In genomic region chr19:5840890-5841388, GRCm38 (mm10) we compare ENCODE assay signal across 11 mouse cellular contexts. TPM values are rescaled to one million over a fixed set of nuclear protein-coding genes. Genes with fewer than 3 reads are reported as not detected.
A peak's percentile ranks its signal among the peaks of the same experiment; 100 is the strongest.
DNase-seq lines count a peak whose midpoint lies in the region; ATAC-seq and TF ChIP-seq lines count a peak whose summit lies in the region.
"Had no signal": no experiment of that assay in that cellular context is flagged by ENCODE, and none has a peak within 500 bp of the region (broad histone marks: within the 10 kb centered on the region; RNA-seq: fewer than 3 reads in every experiment).

No protein-coding gene starts in this region.

- no peak for TF ChIP-seq CTCF in embryonic fibroblast, embryonic 13.5 days (IDR thresholded peaks at IDR 0.05; ENCODE audit: borderline replicate concordance, insufficient read depth, low read length)

- no peaks in the 10 kb centered on the region for H3K27me3 ChIP-seq in heart, embryonic 12.5 days (replicated peaks)
- no peaks in the 10 kb centered on the region for H3K27me3 ChIP-seq in lung, embryonic 16.5 days (ENCODE audit: control insufficient read depth, insufficient read depth, low read depth, low read length)
- no peaks in the 10 kb centered on the region for H3K27me3 ChIP-seq in stomach, embryonic 14.5 days (ENCODE audit: control insufficient read depth, insufficient read depth, low read length)
- H3K27me3 ChIP-seq in forebrain, embryonic 11.5 days (ENCODE audit: control insufficient read depth, insufficient read depth, low read length), result no peaks in the 10 kb centered on the region

- 89% methylated on average over 9 of the region's 9 CpGs for WGBS in heart, embryonic 12.5 days
- 79% methylated on average over 9 of the region's 9 CpGs for WGBS in lung, embryonic 16.5 days
- WGBS in stomach, embryonic 14.5 days, result 87% methylated on average over 9 of the region's 9 CpGs
- 91% methylated on average over 9 of the region's 9 CpGs for WGBS in forebrain, embryonic 11.5 days

- DNase-seq in heart, adult 18-20 months, result no peak
- DNase-seq in lung, postnatal 10 days, result no peak
- no peak for DNase-seq in cerebellum, postnatal 10 days
- DNase-seq in forebrain, embryonic 11.5 days (ENCODE audit: low spot score), result no peak
- DNase-seq: layer of hippocampus, adult 9-11 months; thymus, adult 18-20 months had no signal

- no peaks in the 10 kb centered on the region for H3K9me3 ChIP-seq in heart, embryonic 12.5 days (replicated peaks)
- no peaks in the 10 kb centered on the region for H3K9me3 ChIP-seq in lung, embryonic 16.5 days (ENCODE audit: control insufficient read depth, low read length)
- H3K9me3 ChIP-seq in stomach, embryonic 14.5 days (ENCODE audit: control insufficient read depth, low read depth, low read length), result no peaks in the 10 kb centered on the region
- no peaks in the 10 kb centered on the region for H3K9me3 ChIP-seq in forebrain, embryonic 11.5 days (ENCODE audit: control insufficient read depth, low read length)

- H3K27ac ChIP-seq in heart, embryonic 12.5 days (ENCODE audit: poor library complexity, severe bottlenecking), result peak overlapping the region; percentile 19; the same call in 1 of the 2 replicates
- peak overlapping the region; percentile 71 for H3K27ac ChIP-seq in lung, embryonic 16.5 days (ENCODE audit: low read length)
- peak overlapping the region; percentile 98 for H3K27ac ChIP-seq in embryonic fibroblast, embryonic 13.5 days (ENCODE audit: insufficient read depth, low read length)
- H3K27ac ChIP-seq in stomach, embryonic 14.5 days (ENCODE audit: low read length), result no peak overlapping the region
- no peak overlapping the region for H3K27ac ChIP-seq in forebrain, embryonic 11.5 days (ENCODE audit: low read depth, low read length)

- H3K9ac ChIP-seq in heart, embryonic 12.5 days, result no peak overlapping the region
- 0 out of 2 replicates have a peak overlapping the region, but pooled peaks have one; percentile 32 for H3K9ac ChIP-seq in lung, embryonic 16.5 days (ENCODE audit: low read length)
- H3K9ac ChIP-seq in stomach, embryonic 14.5 days (replicated peaks; ENCODE audit: low read depth, low read length), result no peak overlapping the region
- no peak overlapping the region for H3K9ac ChIP-seq in forebrain, embryonic 11.5 days (ENCODE audit: low read length)

- H3K4me1 ChIP-seq in heart, embryonic 12.5 days (replicated peaks), result peaks cover 60% of the 10 kb centered on the region
- peaks cover 61% of the 10 kb centered on the region for H3K4me1 ChIP-seq in lung, embryonic 16.5 days (replicated peaks; ENCODE audit: control insufficient read depth, insufficient read depth, low read length)
- no peaks in the 10 kb centered on the region for H3K4me1 ChIP-seq in embryonic fibroblast, embryonic 13.5 days (ENCODE audit: control insufficient read depth, insufficient read depth, low read length)
- peaks cover 37% of the 10 kb centered on the region for H3K4me1 ChIP-seq in stomach, embryonic 14.5 days (ENCODE audit: control insufficient read depth, insufficient read depth, low read length)
- peaks cover 29% of the 10 kb centered on the region for H3K4me1 ChIP-seq in forebrain, embryonic 11.5 days (replicated peaks; ENCODE audit: control insufficient read depth, insufficient read depth, low read length)

- peak overlapping the region; percentile 39; the same call in 1 of the 2 replicates for H3K4me2 ChIP-seq in heart, embryonic 12.5 days
- H3K4me2 ChIP-seq in lung, embryonic 16.5 days (ENCODE audit: low read depth, low read length), result peak overlapping the region; percentile 61; the same call in 1 of the 2 replicates
- H3K4me2 ChIP-seq in stomach, embryonic 14.5 days (replicated peaks; ENCODE audit: low read depth, low read length), result peak overlapping the region; percentile 72; the same call in 1 of the 2 replicates
- no peak overlapping the region for H3K4me2 ChIP-seq in forebrain, embryonic 11.5 days (ENCODE audit: low read depth, low read length, severe bottlenecking)

- no peak for ATAC-seq in heart, embryonic 12.5 days (ENCODE audit: insufficient number of reproducible peaks, low FRiP score)
- no peak for ATAC-seq in lung, embryonic 16.5 days (ENCODE audit: low read depth)
- no peak for ATAC-seq in stomach, embryonic 14.5 days (ENCODE audit: insufficient number of reproducible peaks, insufficient read depth, low FRiP score, low read depth)
- ATAC-seq in forebrain, embryonic 11.5 days (replicated peaks; ENCODE audit: low FRiP score), result no peak
- ATAC-seq: midbrain, embryonic 16.5 days had no signal

- no peak overlapping the region for H3K4me3 ChIP-seq in heart, embryonic 12.5 days
- H3K4me3 ChIP-seq in lung, embryonic 16.5 days (ENCODE audit: low read length), result no peak overlapping the region
- peak overlapping the region; percentile 80 for H3K4me3 ChIP-seq in embryonic fibroblast, embryonic 13.5 days (ENCODE audit: insufficient read depth, low read length)
- no peak overlapping the region for H3K4me3 ChIP-seq in stomach, embryonic 14.5 days (ENCODE audit: low read depth, low read length)
- no peak overlapping the region for H3K4me3 ChIP-seq in forebrain, embryonic 11.5 days (ENCODE audit: low read depth, low read length)

- no peak; the same call in none of the 2 replicates for TF ChIP-seq POLR2A in embryonic fibroblast, embryonic 13.5 days (IDR thresholded peaks at IDR 0.05; ENCODE audit: low read depth, low read length)

- H3K36me3 ChIP-seq in heart, embryonic 12.5 days, result no peaks in the 10 kb centered on the region
- no peaks in the 10 kb centered on the region for H3K36me3 ChIP-seq in lung, embryonic 16.5 days (ENCODE audit: control insufficient read depth, insufficient read depth, low read length)
- no peaks in the 10 kb centered on the region for H3K36me3 ChIP-seq in stomach, embryonic 14.5 days (ENCODE audit: control insufficient read depth, insufficient read depth, low read length)
- H3K36me3 ChIP-seq in forebrain, embryonic 11.5 days (ENCODE audit: control insufficient read depth, insufficient read depth, low read length), result no peaks in the 10 kb centered on the region

RNA-seq across cellular contexts. Expression of gene Frmd8, which starts 34.1 kb away (rescaled TPM):
- polyA plus RNA-seq in heart, embryonic 12.5 days (2016; fragmentation: Nextera tagmentation; extraction: Ambion mirVana), result 33.7 and 34.2 TPM in 2 replicates
- 10 to 100 TPM in 1 of 2 experiments, 1 to 10 TPM in 1; 7.2 to 10.6 TPM for total RNA-seq in heart, adult 18-20 months (2021)
- 56.4 and 61.1 TPM in 2 replicates for polyA plus RNA-seq in lung, embryonic 16.5 days (2015; fragmentation: Nextera tagmentation; extraction: Ambion mirVana)
- 24.9 and 35.7 TPM in 2 replicates for polyA plus RNA-seq in embryonic fibroblast, embryonic 13.5 days (2011; ENCODE audit: insufficient read length, low read depth, missing spikeins)
- polyA plus RNA-seq in stomach, embryonic 14.5 days (2014; fragmentation: Nextera tagmentation; extraction: Ambion mirVana), result 18.3 and 18.6 TPM in 2 replicates
- 20.4 and 24.5 TPM in 2 replicates for polyA plus RNA-seq in forebrain, embryonic 11.5 days (2014; fragmentation: Nextera tagmentation; extraction: Ambion mirVana)

RNA-seq across cellular contexts. Expression of gene Slc25a45, which starts 36.7 kb away (rescaled TPM):
- 3.5 and 3.9 TPM in 2 replicates for polyA plus RNA-seq in heart, embryonic 12.5 days (2016; fragmentation: Nextera tagmentation; extraction: Ambion mirVana)
- total RNA-seq in heart, adult 18-20 months (2021), result 1 to 10 TPM; 2.6 to 2.8 TPM
- polyA plus RNA-seq in lung, embryonic 16.5 days (2015; fragmentation: Nextera tagmentation; extraction: Ambion mirVana), result 5.7 and 6.2 TPM in 2 replicates
- 1.3 and 3.5 TPM in 2 replicates for polyA plus RNA-seq in embryonic fibroblast, embryonic 13.5 days (2011; ENCODE audit: insufficient read length, low read depth, missing spikeins)
- 1.8 and 2.8 TPM in 2 replicates for polyA plus RNA-seq in stomach, embryonic 14.5 days (2014; fragmentation: Nextera tagmentation; extraction: Ambion mirVana)
- polyA plus RNA-seq in forebrain, embryonic 11.5 days (2014; fragmentation: Nextera tagmentation; extraction: Ambion mirVana), result 0.90 and 1.1 TPM in 2 replicates

RNA-seq across cellular contexts. Expression of gene Tigd3, which starts 53.0 kb away (rescaled TPM):
- polyA plus RNA-seq in heart, embryonic 12.5 days (2016; fragmentation: Nextera tagmentation; extraction: Ambion mirVana), result 1.5 and 1.9 TPM in 2 replicates
- under 1 TPM in 1 of 2 experiments, not detected in 1; 0.35 TPM for total RNA-seq in heart, adult 18-20 months (2021)
- 2.5 and 3.2 TPM in 2 replicates for polyA plus RNA-seq in lung, embryonic 16.5 days (2015; fragmentation: Nextera tagmentation; extraction: Ambion mirVana)
- 0.60 and 1.5 TPM in 2 replicates for polyA plus RNA-seq in embryonic fibroblast, embryonic 13.5 days (2011; ENCODE audit: insufficient read length, low read depth, missing spikeins)
- polyA plus RNA-seq in stomach, embryonic 14.5 days (2014; fragmentation: Nextera tagmentation; extraction: Ambion mirVana), result 3.1 and 3.2 TPM in 2 replicates
- 10.1 and 10.7 TPM in 2 replicates for polyA plus RNA-seq in forebrain, embryonic 11.5 days (2014; fragmentation: Nextera tagmentation; extraction: Ambion mirVana)

Comparison
In these comparisons a context has a peak if more than half of its experiments do, and no peak if none do; other contexts are left out.
1. H3K27ac ChIP-seq: peak in heart, embryonic 12.5 days (single experiment), lung, embryonic 16.5 days (single experiment) and embryonic fibroblast, embryonic 13.5 days (single experiment); none in stomach, embryonic 14.5 days (single experiment) and forebrain, embryonic 11.5 days (single experiment).